Mouse (Mus musculus) ES-Bruce4 (cell line): ENCODE measurements at regions not wholly inside any gene's neighbourhood (a gene's known extent, or its start where the extent isn't known, plus 50 kb on each side); places are given as distances from the start of the nearest gene placed in this dataset.

Experiments
- H3K27ac ChIP-seq: 2 replicates; pipeline ENCODE4 v1.5.1; 2012; ENCODE audit warnings: low read length, inconsistent platforms; ENCODE audit not compliant: insufficient read depth
- H3K27me3 ChIP-seq: 2 replicates; pipeline ENCODE4 v1.6.1; 2012; ENCODE audit warnings: mild to moderate bottlenecking, low read length, inconsistent platforms; ENCODE audit not compliant: control insufficient read depth, poor library complexity, insufficient read depth, severe bottlenecking
- H3K36me3 ChIP-seq: 2 replicates; pipeline ENCODE4 v1.6.1; 2012; ENCODE audit warnings: inconsistent platforms, mild to moderate bottlenecking, low read length, moderate library complexity; ENCODE audit not compliant: control insufficient read depth, poor library complexity, insufficient read depth, severe bottlenecking
- H3K4me1 ChIP-seq: one replicate; pipeline ENCODE4 v1.8.1; 2011; ENCODE audit warnings: low read length; ENCODE audit not compliant: control insufficient read depth, insufficient read depth
- H3K4me3 ChIP-seq: 2 replicates; pipeline ENCODE4 v1.5.1; 2011; ENCODE audit warnings: low read depth, mild to moderate bottlenecking, low read length
- H3K9ac ChIP-seq: 2 replicates; pipeline ENCODE4 v1.6.1; 2012; ENCODE audit warnings: low read depth, mild to moderate bottlenecking, inconsistent platforms; ENCODE audit not compliant: poor library complexity, severe bottlenecking
- H3K9me3 ChIP-seq: replicated peaks from 2 replicates; pipeline ENCODE4 v1.6.1; 2012; ENCODE audit warnings: mild to moderate bottlenecking, low read length, inconsistent platforms; ENCODE audit not compliant: control insufficient read depth, poor library complexity, insufficient read depth, severe bottlenecking
- CTCF ChIP-seq: IDR thresholded peaks from one replicate; pipeline ENCODE4 v1.8.1; 2011; ENCODE audit warnings: low read depth, low read length
- EP300 ChIP-seq: IDR thresholded peaks from 2 replicates; pipeline ENCODE4 v1.6.1; 2011; ENCODE audit warnings: low read depth, low read length; ENCODE audit not compliant: insufficient read depth
- POLR2A ChIP-seq: IDR thresholded peaks from one replicate; pipeline ENCODE4 v1.8.1; 2011; ENCODE audit warnings: low read length; ENCODE audit not compliant: insufficient read depth

DNA sequence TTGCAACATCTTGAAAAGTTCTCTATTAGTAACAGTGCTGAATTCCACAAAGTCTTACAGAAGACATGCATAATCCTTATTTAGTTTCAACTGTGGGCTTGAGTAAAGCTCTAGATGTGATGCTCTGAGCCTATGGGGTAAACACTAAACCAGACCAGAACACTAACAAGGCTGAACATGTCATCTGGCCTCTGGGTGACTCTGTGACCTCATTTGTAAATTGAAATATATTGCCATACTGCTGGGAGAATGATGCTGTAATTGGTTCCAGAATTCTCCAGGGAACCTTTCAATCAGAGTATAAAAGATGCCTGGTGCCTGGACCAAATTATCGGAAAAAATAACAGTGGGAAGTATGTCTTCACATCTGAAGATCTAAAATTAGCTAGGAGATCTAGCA lies 309.9 kb upstream of the Megf9 start:
- Histone ChIP-seq H3K36me3 (no peaks in the 10 kb centered on the region), H3K9ac (no peak overlapping the region), H3K9me3 (no peaks in the 10 kb centered on the region), H3K27ac (no peak overlapping the region), H3K27me3 (no peaks in the 10 kb centered on the region), H3K4me1 (no peaks in the 10 kb centered on the region), H3K4me3 (no peak overlapping the region)
- TF ChIP-seq CTCF: no peak
- TF ChIP-seq POLR2A: no peak
- no peak for TF ChIP-seq EP300

- no peaks in the 10 kb centered on the region for H3K4me1 ChIP-seq
- no peaks in the 10 kb centered on the region for H3K36me3 ChIP-seq
- H3K27me3 ChIP-seq: no peaks in the 10 kb centered on the region
- H3K4me3 ChIP-seq: no peak overlapping the region
- no peak overlapping the region for H3K27ac ChIP-seq
- H3K9me3 ChIP-seq: peaks cover under 1% of the 10 kb centered on the region; the same call in 1 of the 2 replicates
- no peak for TF ChIP-seq POLR2A
- no peak for TF ChIP-seq EP300
- TF ChIP-seq CTCF: no peak
- H3K9ac ChIP-seq: no peak overlapping the region
Observed at GRCm38 (mm10) chr4:70810956-70811316, 276.1 kb upstream of the Megf9 start.

- Histone ChIP-seq H3K27me3 (no peaks in the 10 kb centered on the region), H3K9me3 (no peaks in the 10 kb centered on the region; the same call in 1 of the 2 replicates), H3K27ac (no peak overlapping the region), H3K4me1 (no peaks in the 10 kb centered on the region), H3K9ac (no peak overlapping the region), H3K36me3 (no peaks in the 10 kb centered on the region), H3K4me3 (no peak overlapping the region)
- TF ChIP-seq EP300 (no peak), POLR2A (no peak), CTCF (no peak)
Observed at GRCm38 (mm10) chr4:70810311-70810955, 275.6 kb upstream of the Megf9 start.

GRCm38 (mm10) chr4:70804925-70805342 lies 270.1 kb upstream of the Megf9 start:
- Histone ChIP-seq H3K27me3 (no peaks in the 10 kb centered on the region), H3K27ac (no peak overlapping the region), H3K4me1 (no peaks in the 10 kb centered on the region), H3K9ac (no peak overlapping the region), H3K36me3 (no peaks in the 10 kb centered on the region), H3K4me3 (no peak overlapping the region), H3K9me3 (no peaks in the 10 kb centered on the region)
- TF ChIP-seq EP300 (no peak), POLR2A (no peak), CTCF (no peak)

DNA sequence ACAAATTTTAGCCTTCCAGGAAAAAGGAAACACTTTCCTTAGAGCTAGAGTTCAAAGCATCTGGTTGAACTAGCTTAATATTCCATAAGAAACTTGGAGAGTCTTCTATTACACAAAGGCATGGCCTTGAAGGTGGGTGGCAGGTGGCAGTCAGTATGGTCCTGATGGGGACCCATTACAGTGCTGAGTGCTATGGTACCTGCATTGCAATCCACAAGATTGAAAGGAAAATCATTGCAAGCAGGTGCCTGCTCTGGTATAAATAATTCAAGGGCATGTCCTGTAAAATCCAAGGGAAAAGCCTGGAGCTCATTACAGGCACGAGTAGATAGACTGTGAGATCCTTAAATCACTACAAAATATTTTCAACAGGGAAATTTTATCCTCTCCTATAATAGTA lies 263.7 kb upstream of the Megf9 start:
- no peak for TF ChIP-seq POLR2A
- H3K9me3 ChIP-seq: no peaks in the 10 kb centered on the region
- no peaks in the 10 kb centered on the region for H3K27me3 ChIP-seq

GRCm38 (mm10) chr4:70797935-70798334 lies 263.1 kb upstream of the Megf9 start:
- Histone ChIP-seq H3K9me3 (no peaks in the 10 kb centered on the region), H3K27ac (no peak overlapping the region), H3K36me3 (no peaks in the 10 kb centered on the region), H3K27me3 (no peaks in the 10 kb centered on the region), H3K4me3 (no peak overlapping the region), H3K9ac (no peak overlapping the region), H3K4me1 (no peaks in the 10 kb centered on the region)
- no peak for TF ChIP-seq POLR2A
- no peak for TF ChIP-seq CTCF
- TF ChIP-seq EP300: no peak

More for the DNA sequence above, 263.7 kb upstream of the Megf9 start:
- Histone ChIP-seq H3K4me1 (no peaks in the 10 kb centered on the region), H3K36me3 (no peaks in the 10 kb centered on the region), H3K9ac (no peak overlapping the region), H3K4me3 (no peak overlapping the region), H3K27ac (no peak overlapping the region)
